Mouse (Mus musculus) lung, postnatal 36 days (tissue): ENCODE results near the gene Btbd2.
"Not testable (repeated sequence)": the region's sequence is repeated elsewhere in the genome, so short reads cannot be mapped to it uniquely, and the experiment has no call there.

Experiments used
- DNase-seq: peaks from one replicate; pipeline ENCODE4 v3.0.0; 2022; ENCODE audit warnings: mixed read lengths

Btbd2 gene

DNA sequence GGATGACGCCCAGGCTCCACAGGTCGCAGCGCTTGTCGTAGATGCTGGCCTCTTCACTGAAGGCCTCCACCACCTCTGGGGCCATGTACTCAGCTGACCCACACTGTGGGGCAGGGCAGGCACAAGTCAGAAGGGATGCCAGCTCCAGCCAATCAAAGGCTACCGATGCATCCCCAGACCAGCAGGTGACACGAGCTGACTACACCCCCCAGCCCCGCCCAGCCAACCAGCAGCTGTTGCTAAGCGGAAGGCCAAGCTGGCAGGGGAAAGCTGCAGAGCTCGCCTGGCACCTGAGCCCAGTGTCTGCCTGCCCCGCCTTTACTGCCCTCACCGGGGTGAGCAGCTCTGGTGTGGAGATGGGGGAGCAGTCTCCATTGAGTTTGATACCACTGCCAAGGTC lies 11.7 kb upstream of the Btbd2 start:
- DNase-seq = peak; percentile 74

GRCm38 (mm10) chr10:80666837-80667412 lies 10.1 kb upstream of the Btbd2 start:
- DNase-seq = no peak

DNA sequence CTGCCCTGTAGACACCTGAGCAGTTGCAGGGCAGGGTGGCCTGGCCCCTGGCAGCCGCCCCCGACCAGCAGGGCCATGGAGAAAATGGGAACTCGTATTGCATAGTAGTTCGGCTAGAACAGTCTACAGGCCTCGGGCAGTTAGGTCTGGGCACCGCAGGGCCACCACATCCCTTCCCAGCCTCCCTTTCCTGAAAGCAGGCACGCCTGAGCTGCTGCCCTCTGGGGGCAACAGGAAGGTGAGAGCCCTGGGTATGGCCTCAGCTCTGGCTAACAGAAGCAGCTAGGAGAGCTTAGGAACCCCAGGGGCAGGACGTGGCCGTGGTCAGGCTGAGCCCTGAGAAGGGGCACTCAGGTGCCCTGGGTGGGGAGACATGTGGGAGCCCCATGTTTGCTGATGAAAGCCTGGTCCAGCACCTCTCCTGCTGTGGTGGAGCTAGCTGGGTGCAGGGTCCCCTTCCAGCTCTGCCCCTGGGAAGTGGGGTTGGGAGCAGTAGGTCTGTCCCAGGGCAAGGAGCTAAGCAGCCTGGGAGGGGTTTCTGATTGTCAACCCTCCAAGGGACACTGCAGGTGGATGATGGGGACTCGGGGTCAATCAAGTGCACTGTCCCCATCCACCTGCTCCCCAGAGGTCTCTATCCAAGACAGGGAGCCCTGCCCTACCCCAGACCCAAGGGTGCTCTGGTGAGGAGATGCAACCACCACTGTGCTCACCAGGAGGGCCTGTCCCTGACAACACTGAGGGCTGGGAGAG lies 9.3 kb upstream of the Btbd2 start:
- DNase-seq = peak; percentile 32

DNA sequence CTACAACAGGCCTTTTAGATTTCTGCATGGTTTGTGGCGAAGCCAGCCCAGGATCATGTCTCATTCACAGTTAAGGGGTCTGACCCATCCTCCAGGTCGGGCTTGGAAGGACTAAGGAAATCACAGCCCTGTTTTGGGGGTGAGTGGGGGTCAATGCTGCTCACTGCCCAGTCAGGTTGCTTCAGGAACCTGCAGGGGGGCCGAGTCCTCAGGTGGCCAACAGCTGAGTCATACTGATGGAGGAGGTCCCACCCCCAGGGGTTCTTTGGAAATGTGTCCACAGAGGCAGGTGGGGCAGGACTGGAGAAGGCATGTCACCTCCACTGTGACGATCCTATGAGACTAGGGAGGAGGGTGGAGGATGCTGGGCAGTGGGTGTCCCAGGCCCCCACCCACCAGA lies 8.6 kb upstream of the Btbd2 start:
- peak; percentile 57 for DNase-seq

DNA sequence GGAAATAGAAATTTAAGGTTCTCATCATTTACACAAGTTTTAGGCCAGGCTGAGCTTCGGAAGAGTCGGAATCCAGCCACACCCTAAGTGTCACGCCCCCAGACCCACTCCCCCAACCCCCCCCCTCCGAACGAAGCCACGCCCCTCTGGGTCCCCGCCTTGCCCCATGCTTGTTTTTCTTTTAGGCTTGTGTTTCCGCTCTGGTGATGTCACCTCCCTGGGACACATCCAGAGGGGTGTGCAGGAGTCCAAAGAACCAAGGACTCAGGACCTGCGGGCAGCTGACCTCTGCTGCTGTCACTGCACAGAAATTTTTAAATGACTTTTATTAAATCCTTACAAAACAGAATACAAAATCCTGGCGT lies 8.1 kb upstream of the Btbd2 start:
- DNase-seq = peak; percentile 92

DNA sequence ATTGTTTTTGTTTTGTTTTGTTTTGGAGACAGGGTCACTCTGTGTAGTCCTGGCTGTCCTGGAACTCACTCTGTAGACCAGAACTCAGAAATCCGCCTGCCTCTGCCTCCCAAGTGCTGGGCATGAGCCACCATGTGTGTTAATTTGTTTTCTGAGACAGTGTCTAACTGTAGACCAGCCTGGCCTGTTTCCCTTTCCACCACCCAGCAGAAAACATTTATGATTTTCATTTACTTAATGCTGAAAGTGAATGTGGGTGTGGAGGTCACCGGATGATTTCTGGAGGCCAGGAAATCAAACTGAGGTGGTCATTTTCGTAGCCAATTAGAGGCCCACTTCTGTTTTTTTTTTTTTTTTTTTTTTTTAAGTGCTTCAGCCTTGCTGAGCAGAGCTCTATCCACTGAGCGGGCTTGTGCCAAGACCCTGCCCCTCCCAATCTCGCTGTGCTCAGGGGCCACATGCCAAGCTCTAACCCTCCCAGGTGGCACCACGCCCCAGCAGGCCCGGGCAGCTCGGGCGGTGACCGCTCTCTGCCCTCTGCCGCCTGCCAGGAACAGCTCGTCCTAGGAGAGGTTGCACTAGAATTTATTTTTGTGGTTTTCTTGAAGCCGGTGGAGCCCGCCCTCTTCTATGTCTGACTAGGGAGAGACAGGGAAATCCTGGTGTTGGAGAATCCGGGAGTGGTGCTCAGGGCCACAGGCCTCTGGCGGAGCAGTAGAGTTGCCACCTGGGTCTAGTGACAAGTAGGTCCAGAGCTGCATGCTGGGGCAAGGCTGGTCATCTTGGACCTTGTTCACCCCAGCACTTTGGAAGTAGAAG lies 7.5 kb upstream of the Btbd2 start:
- DNase-seq = peak; percentile 96

GRCm38 (mm10) chr10:80663485-80664196 lies 6.8 kb upstream of the Btbd2 start:
- peak; percentile 31 for DNase-seq

GRCm38 (mm10) chr10:80661149-80661548 lies 4.3 kb upstream of the Btbd2 start:
- DNase-seq = peak; percentile 74

- DNase-seq = peak; percentile 93
Observed at GRCm38 (mm10) chr10:80659213-80659612, 2.3 kb upstream of the Btbd2 start.

GRCm38 (mm10) chr10:80658841-80659202 lies 2.0 kb upstream of the Btbd2 start:
- peak; percentile 42 for DNase-seq

DNA sequence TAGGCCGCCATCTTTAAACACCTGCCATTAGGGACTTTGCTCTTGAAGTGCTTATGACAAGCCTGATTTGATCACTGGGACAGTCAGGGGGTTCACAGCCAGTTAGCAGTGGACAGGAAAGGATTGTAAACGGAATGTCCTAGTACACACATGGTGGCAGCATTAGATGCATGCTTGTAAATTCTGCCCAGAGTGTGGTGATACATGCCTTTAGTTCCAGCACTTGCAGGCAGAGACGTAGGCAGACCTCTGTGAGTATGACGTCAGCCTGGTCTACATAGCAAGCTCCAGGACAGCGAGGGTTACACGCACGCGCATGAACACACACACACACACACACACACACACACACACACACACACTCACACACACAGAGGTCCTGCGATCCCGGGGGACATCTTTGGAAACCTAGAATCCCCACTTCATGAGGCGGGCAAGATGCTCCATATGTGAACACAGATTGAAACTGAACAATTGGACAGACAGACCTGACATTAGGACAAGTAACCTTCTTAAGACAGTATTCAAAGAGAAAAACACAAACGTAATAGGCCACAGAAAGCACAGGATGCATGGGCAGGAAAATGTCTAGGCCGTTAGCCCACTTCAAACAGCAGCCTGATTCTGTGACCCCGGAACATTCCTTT lies 1.4 kb upstream of the Btbd2 start:
- DNase-seq = no peak

- DNase-seq = peak; percentile 98
Observed at GRCm38 (mm10) chr10:80656130-80656862, 575 bp downstream of the Btbd2 start.

GRCm38 (mm10) chr10:80655406-80656129 lies 1.3 kb downstream of the Btbd2 start:
- DNase-seq = no peak

DNA sequence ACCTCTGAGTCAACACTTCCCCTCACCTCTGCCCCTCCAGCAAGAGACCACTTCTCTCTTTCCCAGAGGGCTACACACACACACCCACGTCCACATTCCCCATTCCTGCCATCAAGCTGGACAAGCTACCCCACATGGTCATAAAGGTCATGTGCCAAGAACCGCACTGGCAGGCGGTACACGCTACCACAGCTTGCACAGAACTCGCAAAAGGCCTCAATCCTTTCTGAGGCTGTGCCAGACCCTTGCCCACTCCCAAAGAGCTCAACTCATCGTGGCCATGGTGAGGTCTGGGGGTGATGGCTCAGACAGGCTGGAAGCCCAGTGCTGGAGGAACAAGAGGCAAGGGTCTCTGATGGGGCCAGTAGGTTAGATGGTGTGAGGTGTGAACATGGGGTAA lies 2.0 kb downstream of the Btbd2 start:
- DNase-seq = no peak

GRCm38 (mm10) chr10:80653156-80653720 lies 3.6 kb downstream of the Btbd2 start:
- DNase-seq = no peak

DNA sequence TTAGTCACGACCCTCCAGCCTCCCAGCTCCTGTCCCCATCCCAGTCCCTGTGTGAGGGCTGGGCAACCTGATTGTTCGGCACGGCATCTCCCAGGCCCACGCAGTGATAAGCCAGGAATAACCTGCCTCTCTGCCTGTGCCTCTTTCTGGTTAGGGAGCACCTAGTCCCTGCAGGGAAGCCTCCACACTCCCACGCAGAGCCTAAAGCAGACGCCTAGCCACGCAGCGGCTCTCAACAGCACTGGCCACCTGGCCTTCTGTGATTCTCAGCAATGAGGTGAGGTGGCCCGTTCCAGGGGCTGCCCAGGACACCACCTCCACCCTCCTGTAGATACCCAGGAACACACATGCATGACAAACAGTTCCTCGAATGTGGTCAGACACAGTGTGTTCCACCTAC lies 6.5 kb downstream of the Btbd2 start:
- DNase-seq = no peak

DNA sequence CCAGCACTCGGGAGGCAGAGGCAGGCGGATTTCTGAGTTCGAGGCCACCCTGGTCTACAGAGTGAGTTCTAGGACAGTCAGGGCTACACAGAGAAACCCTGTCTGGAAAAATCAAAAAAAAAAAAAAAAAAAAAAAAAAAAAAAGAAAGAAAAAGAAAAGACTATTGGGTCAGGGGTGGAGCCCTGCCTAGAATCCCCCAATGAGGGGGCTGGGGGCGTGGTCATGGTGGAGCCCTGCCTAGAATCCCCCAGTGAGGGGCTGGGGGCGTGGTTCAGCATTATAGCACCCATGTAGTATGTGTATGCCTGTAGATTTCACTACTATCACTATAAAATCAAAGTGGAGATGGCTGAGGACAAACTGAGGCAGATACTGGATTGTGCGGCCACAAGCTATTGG lies 7.0 kb downstream of the Btbd2 start:
- not testable (repeated sequence) for DNase-seq

DNA sequence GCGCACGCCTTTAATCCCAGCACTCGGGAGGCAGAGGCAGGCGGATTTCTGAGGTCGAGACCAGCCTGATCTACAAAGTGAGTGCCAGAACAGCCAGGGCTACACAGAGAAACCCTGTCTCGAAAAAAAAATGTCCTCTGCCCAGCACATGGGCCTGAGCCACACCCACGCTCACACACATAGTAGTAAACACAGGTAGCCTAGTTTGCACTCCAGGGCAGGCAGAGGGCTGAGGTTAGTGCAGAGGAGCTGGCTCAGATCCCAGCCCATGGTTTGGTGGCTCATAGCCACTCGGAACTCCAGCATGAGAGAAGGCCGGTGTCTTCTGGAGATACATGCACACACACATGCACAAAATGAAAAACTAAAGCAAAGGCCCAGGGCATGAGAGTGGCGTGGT lies 9.9 kb downstream of the Btbd2 start:
- DNase-seq = no peak

- DNase-seq = no peak
Observed at GRCm38 (mm10) chr10:80635345-80635744, 21.5 kb downstream of the Btbd2 start.

GRCm38 (mm10) chr10:80628925-80629324 lies 27.9 kb downstream of the Btbd2 start:
- DNase-seq = no peak

GRCm38 (mm10) chr10:80627685-80628084 lies 29.2 kb downstream of the Btbd2 start:
- DNase-seq = no peak
